Mouse (Mus musculus) adrenal gland, postnatal 10 days (tissue): ENCODE results near the gene AC124108.1. TPM values are rescaled to one million over a fixed set of nuclear protein-coding genes. Genes with fewer than 3 reads are reported as not detected.

Source experiments
- DNase-seq: peaks from one replicate; pipeline ENCODE4 v3.0.0; 2021; ENCODE audit warnings: mixed read lengths
- total RNA-seq, 2 experiments: library from RNA; stranded (reverse); gene quantifications; 2 replicates each; pipeline ENCODE4 v1.2.3; 2021

The AC124108.1 gene
- total RNA-seq, 2 experiments from 2014 or later = 0.15 TPM; not detected in 1

DNA sequence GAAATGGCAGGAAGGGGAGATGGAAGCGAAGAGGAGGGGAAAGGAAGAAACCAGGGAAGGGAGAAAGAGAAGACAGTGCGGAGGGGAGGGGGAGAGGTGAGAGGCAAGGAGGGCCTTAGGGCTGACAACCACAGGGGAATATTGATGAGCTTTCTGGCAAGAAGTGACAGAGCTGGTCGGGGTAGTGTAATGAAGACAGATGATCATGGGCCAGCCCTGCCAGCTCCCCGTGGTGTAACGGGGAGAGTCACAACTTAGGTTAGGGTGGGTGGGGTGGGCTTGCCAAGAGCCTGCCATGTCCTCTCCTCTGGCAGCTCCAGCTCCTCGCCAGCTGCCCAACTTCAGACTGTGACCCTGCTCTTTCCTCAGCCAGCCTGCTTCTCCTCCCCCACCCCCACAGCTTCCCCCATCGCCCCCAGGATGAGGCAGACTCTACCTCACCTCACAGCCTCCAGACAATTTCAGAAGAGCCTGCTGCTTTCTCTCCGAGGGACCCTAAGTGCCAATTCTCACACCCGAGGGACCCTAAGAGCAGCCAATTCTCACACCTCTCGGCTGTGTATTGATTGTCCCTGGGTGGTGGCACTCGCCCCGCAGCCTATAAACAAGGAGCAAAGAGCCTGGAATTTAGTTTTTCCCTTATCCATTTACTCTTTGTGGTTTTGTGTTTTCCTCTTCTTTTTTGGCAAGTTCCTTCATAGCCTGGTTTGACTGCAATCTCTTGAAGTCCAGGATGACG lies 26.3 kb upstream of the AC124108.1 start:
- no peak for DNase-seq

DNA sequence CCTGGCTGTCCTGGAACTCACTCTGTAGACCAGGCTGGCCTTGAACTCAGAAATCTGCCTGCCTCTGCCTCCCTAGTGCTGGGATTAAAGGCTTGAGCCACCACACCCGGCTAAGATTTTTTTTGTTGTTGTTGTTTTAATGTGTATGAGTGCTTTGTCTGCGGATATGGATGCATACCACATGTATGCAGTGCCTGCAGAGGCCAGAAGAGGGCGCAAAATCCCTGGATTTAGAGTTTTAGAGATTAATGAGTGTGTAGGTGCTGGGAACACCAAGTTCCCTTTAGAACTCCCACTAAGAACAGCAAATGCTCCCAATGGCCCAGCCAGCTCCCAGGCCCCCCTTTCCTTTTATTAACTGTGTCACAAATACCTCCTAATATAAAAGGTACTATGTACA lies 25.4 kb upstream of the AC124108.1 start:
- no peak for DNase-seq

DNA sequence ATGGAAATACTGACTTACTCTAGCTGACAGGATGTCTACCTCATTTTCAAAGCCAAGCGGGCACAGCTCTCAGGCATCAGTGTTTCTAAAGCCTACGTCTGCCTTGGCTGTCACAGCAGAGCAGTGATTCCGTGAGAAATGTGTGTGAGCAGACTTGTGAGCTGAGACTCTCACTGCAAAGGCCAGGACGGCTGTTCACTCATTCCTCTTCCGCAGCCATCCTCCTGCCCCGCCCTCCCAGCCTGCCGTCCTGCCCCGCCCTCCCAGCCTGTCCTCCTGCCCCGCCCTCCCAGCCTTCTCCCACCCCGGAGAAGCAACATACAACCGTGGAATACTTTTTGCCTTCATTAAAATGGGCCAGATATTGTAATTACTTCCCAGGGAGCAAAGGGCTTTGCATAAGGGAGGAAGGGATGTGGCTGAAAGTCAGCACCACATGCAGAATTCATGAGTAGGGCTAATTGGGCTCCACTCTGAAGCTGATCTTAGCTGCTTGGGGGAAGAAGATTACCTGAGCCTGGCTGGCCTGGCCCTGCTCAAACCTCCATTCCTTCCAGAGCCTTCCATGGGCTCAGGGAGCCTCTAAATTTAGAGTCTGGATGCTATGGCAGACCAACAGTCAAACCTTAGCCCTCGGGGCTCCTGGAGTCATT lies 23.0 kb upstream of the AC124108.1 start:
- DNase-seq = peak; percentile 46

- no peak for DNase-seq
Observed at GRCm38 (mm10) chr1:132170698-132171097, 20.6 kb upstream of the AC124108.1 start.

DNA sequence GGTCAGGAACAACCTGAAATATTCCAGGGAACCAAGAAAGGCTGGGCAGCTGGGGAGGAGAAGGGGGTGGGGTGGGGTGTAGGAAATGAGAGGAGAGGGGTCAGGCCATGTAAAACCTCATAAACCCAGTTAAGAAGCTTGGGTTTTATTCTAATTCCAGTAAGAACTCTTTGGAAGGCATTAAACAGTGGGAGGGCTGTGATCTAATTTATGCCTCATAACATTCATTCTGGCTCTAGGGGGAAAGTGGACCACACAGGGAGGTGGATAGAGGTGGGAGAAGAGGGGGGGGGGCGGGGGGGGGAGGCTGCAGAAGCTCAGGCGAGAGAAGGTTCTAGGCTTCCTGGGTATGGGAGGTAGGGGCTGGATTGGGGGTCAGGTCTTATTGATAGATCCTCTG lies 19.6 kb upstream of the AC124108.1 start:
- no peak for DNase-seq

GRCm38 (mm10) chr1:132186303-132186702 lies 5.0 kb upstream of the AC124108.1 start:
- no peak for DNase-seq

GRCm38 (mm10) chr1:132188442-132189066 lies 2.7 kb upstream of the AC124108.1 start:
- DNase-seq = no peak

- DNase-seq = no peak
Observed at GRCm38 (mm10) chr1:132189231-132189630, 2.0 kb upstream of the AC124108.1 start.

GRCm38 (mm10) chr1:132190040-132190513 lies 1.2 kb upstream of the AC124108.1 start:
- DNase-seq = peak; percentile 52

GRCm38 (mm10) chr1:132190621-132191092 lies 600 bp upstream of the AC124108.1 start:
- DNase-seq = no peak

- no peak for DNase-seq
Observed at GRCm38 (mm10) chr1:132191786-132192680, 776 bp downstream of the AC124108.1 start.

- DNase-seq = no peak
Observed at GRCm38 (mm10) chr1:132193806-132194205, 2.5 kb downstream of the AC124108.1 start.

DNA sequence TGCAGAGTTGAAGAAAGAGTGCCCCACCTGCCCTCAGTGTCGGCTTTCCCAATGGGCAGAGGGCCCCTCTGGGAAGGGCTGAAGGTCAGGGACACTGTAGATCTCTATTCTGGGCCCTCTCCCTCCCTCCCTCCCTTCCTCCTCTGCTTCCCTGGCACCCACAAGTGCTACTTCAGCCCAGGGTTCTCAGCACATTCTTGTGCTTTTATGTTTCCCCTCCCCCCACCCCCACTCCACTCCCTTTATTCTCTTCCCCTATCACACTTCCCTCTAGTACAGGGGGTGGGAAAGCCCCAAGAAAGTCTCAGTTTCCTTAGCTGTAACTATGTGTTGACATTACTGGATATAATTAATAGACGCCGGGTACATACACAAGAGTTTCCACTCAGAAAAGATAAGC lies 3.4 kb downstream of the AC124108.1 start:
- DNase-seq = no peak

DNA sequence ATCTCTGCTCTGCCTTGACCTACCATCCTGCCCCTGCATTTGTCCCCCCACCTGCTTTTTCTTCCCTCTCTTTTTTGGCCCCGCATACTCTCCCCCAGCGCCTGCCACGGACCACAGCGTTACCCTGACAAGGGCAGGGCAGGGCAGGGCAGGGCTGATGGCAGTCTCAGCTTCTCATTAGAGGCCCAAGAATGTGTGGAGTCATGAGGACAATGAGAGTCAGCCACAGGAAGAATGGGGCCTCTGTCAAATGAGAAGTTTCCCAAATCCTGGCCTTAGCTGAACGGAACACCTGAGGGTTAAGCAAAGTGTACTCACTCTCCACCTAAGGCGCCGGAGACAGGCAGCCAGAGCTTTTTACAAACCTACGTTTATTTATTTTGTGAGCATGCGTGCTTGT lies 3.8 kb downstream of the AC124108.1 start:
- DNase-seq = no peak

DNA sequence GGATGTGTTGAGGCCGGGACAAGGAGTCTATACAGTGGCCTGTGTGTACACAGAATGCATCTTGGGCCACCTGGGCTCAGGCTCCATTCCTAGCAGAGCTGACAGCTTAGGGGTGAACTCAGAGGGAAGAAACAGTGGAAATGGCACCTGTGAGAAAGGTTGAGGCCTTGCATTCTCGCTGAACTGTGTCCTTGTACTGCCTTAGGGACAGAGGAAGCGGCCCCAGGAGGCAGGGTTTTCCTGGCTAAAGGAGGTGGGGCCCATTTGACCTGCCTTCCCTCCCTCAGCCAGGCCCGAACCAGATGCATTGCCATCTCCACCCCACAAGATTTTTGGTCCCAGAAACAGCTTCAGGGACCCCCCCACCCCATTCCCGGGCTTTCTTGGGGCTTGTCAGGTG lies 4.4 kb downstream of the AC124108.1 start:
- DNase-seq = no peak

- no peak for DNase-seq
Observed at GRCm38 (mm10) chr1:132196337-132196736, 5.1 kb downstream of the AC124108.1 start.

DNA sequence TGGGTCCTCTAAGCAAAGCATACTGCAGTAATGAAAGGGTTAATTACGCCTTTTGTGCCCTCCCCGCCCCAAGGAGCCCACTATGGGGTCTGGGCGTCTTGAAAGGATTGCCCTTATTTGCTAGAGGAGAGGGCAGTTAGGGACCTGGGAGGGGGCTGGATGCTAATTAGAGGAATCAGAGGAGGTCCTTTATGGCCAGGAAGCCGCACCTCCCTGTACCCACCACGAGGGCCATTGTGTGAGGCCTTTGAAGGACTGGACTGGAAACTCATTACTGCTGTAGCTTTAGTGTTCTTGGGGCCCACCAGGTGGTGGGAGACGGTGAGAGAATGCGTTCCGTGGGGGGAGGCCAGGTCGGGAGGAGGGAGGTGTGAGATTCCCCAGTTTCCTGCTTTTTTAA lies 6.4 kb downstream of the AC124108.1 start:
- DNase-seq = no peak

- no peak for DNase-seq
Observed at GRCm38 (mm10) chr1:132198401-132199071, 7.3 kb downstream of the AC124108.1 start.

DNA sequence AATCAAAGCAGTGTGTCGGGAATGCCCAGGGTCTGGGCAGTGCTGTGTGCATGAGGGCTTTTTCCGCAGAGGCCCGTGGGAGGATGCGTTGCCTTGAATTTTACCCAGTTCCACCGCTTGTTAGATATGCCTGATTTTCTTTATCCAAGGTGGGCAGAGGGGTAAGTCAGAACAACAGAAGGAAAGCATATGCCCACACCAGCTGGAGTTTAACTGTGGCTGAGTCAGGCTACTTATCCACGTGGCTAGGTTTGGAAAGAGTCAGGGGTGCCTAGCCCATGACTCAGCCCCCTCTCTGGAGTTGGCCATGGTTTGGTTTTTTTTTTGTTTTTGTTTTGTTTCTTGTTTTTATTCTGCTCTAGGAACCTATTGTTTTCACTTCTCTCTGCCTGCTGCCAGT lies 8.0 kb downstream of the AC124108.1 start:
- no peak for DNase-seq

DNA sequence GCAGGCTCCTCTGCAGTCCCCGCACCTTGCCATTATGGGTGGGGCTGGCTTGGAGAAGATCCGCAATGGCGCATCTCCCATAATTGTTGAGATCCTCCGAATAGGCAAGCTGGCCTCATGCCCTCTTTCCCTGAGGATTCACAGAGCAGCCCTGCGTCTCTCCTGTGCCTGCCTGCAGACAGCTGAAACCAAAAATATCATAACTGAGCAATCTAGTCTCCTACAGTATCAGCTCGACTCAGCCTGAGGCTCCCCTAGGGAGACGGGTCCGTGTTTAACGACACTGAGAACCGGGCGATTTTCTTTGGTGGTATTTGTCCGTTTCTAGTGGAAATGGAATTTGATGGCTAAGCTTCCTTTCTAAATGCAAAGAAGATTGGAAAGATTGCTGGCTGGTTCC lies 8.7 kb downstream of the AC124108.1 start:
- no peak for DNase-seq
